11 mouse cellular contexts compared by ENCODE assay signal in genomic region chr9:27026708-27027107, GRCm38 (mm10). TPM values are rescaled to one million over a fixed set of nuclear protein-coding genes. Genes with fewer than 3 reads are reported as not detected.
DNase-seq lines count a peak whose midpoint lies in the region; ATAC-seq lines count a peak whose summit lies in the region.
"Had no signal": no experiment of that assay in that cellular context is flagged by ENCODE, and none has a peak within 500 bp of the region (broad histone marks: within the 10 kb centered on the region; RNA-seq: fewer than 3 reads in every experiment).

No protein-coding gene starts in this region.

- no peaks in the 10 kb centered on the region for H3K9me3 ChIP-seq in forebrain, embryonic 15.5 days
- H3K9me3 ChIP-seq in forebrain, embryonic 12.5 days: no peaks in the 10 kb centered on the region
- no peaks in the 10 kb centered on the region for H3K9me3 ChIP-seq in hindbrain, embryonic 14.5 days (ENCODE audit: control insufficient read depth, low read length)
- H3K9me3 ChIP-seq in neural tube, embryonic 15.5 days (replicated peaks): no peaks in the 10 kb centered on the region

- WGBS in forebrain, embryonic 15.5 days: 97% methylated on average over 1 of the region's 1 CpGs
- WGBS in forebrain, embryonic 12.5 days: 93% methylated on average over 1 of the region's 1 CpGs
- 92% methylated on average over 1 of the region's 1 CpGs for WGBS in hindbrain, embryonic 14.5 days
- 92% methylated on average over 1 of the region's 1 CpGs for WGBS in neural tube, embryonic 15.5 days

- no peak overlapping the region for H3K27ac ChIP-seq in forebrain, embryonic 15.5 days (replicated peaks)
- no peak overlapping the region for H3K27ac ChIP-seq in forebrain, embryonic 12.5 days
- H3K27ac ChIP-seq in hindbrain, embryonic 14.5 days: no peak overlapping the region
- no peak overlapping the region for H3K27ac ChIP-seq in neural tube, embryonic 15.5 days (replicated peaks)

- H3K4me1 ChIP-seq in forebrain, embryonic 15.5 days: peaks cover 50% of the 10 kb centered on the region
- H3K4me1 ChIP-seq in forebrain, embryonic 12.5 days: peaks cover 37% of the 10 kb centered on the region
- peaks cover 37% of the 10 kb centered on the region for H3K4me1 ChIP-seq in hindbrain, embryonic 14.5 days (replicated peaks; ENCODE audit: control insufficient read depth, insufficient read depth, low read length)
- peaks cover 58% of the 10 kb centered on the region for H3K4me1 ChIP-seq in neural tube, embryonic 15.5 days

- no peak for ATAC-seq in forebrain, embryonic 15.5 days (replicated peaks)
- no peak for ATAC-seq in forebrain, embryonic 12.5 days (ENCODE audit: low FRiP score)
- ATAC-seq in hindbrain, embryonic 14.5 days (ENCODE audit: low FRiP score): no peak
- no peak for ATAC-seq in neural tube, embryonic 15.5 days (ENCODE audit: low FRiP score)
- ATAC-seq: CD4-positive, CD25-positive, alpha-beta regulatory T cell, adult 4 months had no signal

- H3K4me2 ChIP-seq in forebrain, embryonic 15.5 days (replicated peaks): peak overlapping the region; percentile 83
- no peak overlapping the region; the same call in 1 of the 2 replicates for H3K4me2 ChIP-seq in forebrain, embryonic 12.5 days
- H3K4me2 ChIP-seq in hindbrain, embryonic 14.5 days (replicated peaks): peak overlapping the region; percentile 80
- peak overlapping the region; percentile 74 for H3K4me2 ChIP-seq in neural tube, embryonic 15.5 days

- no peak overlapping the region for H3K9ac ChIP-seq in forebrain, embryonic 15.5 days (replicated peaks)
- no peak overlapping the region for H3K9ac ChIP-seq in forebrain, embryonic 12.5 days
- 0 out of 2 replicates have a peak overlapping the region, but pooled peaks have one; percentile 87 for H3K9ac ChIP-seq in hindbrain, embryonic 14.5 days
- H3K9ac ChIP-seq in neural tube, embryonic 15.5 days (replicated peaks): no peak overlapping the region

- 0 out of 2 replicates have a peak overlapping the region, but pooled peaks have one; percentile 1 for H3K4me3 ChIP-seq in forebrain, embryonic 15.5 days
- no peak overlapping the region for H3K4me3 ChIP-seq in forebrain, embryonic 12.5 days (replicated peaks)
- H3K4me3 ChIP-seq in hindbrain, embryonic 14.5 days (replicated peaks; ENCODE audit: low read length): no peak overlapping the region; the same call in 1 of the 2 replicates
- H3K4me3 ChIP-seq in neural tube, embryonic 15.5 days (replicated peaks): no peak overlapping the region

- no peaks in the 10 kb centered on the region for H3K27me3 ChIP-seq in forebrain, embryonic 15.5 days
- no peaks in the 10 kb centered on the region for H3K27me3 ChIP-seq in forebrain, embryonic 12.5 days
- H3K27me3 ChIP-seq in hindbrain, embryonic 14.5 days (ENCODE audit: control insufficient read depth, insufficient read depth, low read length): no peaks in the 10 kb centered on the region
- no peaks in the 10 kb centered on the region for H3K27me3 ChIP-seq in neural tube, embryonic 15.5 days (replicated peaks)

- no peaks in the 10 kb centered on the region for H3K36me3 ChIP-seq in forebrain, embryonic 15.5 days
- H3K36me3 ChIP-seq in forebrain, embryonic 12.5 days (replicated peaks): 0 out of 2 replicates have a peak, but pooled peaks cover 3% of the 10 kb centered on the region
- H3K36me3 ChIP-seq in hindbrain, embryonic 14.5 days (replicated peaks; ENCODE audit: control insufficient read depth, insufficient read depth): peaks cover 26% of the 10 kb centered on the region; the same call in 1 of the 2 replicates
- peaks cover 2% of the 10 kb centered on the region; the same call in 1 of the 2 replicates for H3K36me3 ChIP-seq in neural tube, embryonic 15.5 days

- peak; percentile 24 for DNase-seq in lung, postnatal 25 days (ENCODE audit: low spot score)
- DNase-seq in lung, postnatal 14 days: no peak
- DNase-seq in hindbrain, embryonic 14.5 days (ENCODE audit: low spot score): no peak
- DNase-seq in embryo, embryonic 9.5 days (ENCODE audit: extremely low spot score): no peak
- no peak for DNase-seq in urinary bladder, postnatal 25 days (ENCODE audit: low spot score)
- DNase-seq: cerebellum, adult 11-12 months; heart, postnatal 36 days had no signal

RNA-seq across cellular contexts. Expression of gene Vps26b, which starts 3.2 kb away (rescaled TPM):
- 79.1 and 84.1 TPM in 2 replicates for polyA plus RNA-seq in forebrain, embryonic 15.5 days (2015; fragmentation: Nextera tagmentation; extraction: Ambion mirVana)
- 60.6 and 61.2 TPM in 2 replicates for polyA plus RNA-seq in forebrain, embryonic 12.5 days (2016; fragmentation: Nextera tagmentation; extraction: Ambion mirVana)
- 99.2 and 110 TPM in 2 replicates for polyA plus RNA-seq in hindbrain, embryonic 14.5 days (2014; fragmentation: Nextera tagmentation; extraction: Ambion mirVana)
- 80.2 and 80.3 TPM in 2 replicates for polyA plus RNA-seq in neural tube, embryonic 15.5 days (2015; fragmentation: Nextera tagmentation; extraction: Ambion mirVana)

RNA-seq across cellular contexts. Expression of gene Ncapd3, which starts 3.3 kb away (rescaled TPM):
- 23.7 and 24.6 TPM in 2 replicates for polyA plus RNA-seq in forebrain, embryonic 15.5 days (2015; fragmentation: Nextera tagmentation; extraction: Ambion mirVana)
- 41.1 and 46.5 TPM in 2 replicates for polyA plus RNA-seq in forebrain, embryonic 12.5 days (2016; fragmentation: Nextera tagmentation; extraction: Ambion mirVana)
- 17.7 and 20.0 TPM in 2 replicates for polyA plus RNA-seq in hindbrain, embryonic 14.5 days (2014; fragmentation: Nextera tagmentation; extraction: Ambion mirVana)
- polyA plus RNA-seq in neural tube, embryonic 15.5 days (2015; fragmentation: Nextera tagmentation; extraction: Ambion mirVana): 12.6 and 16.7 TPM in 2 replicates

RNA-seq across cellular contexts. Expression of gene Thyn1, which starts 27.2 kb away (rescaled TPM):
- 142 and 149 TPM in 2 replicates for polyA plus RNA-seq in forebrain, embryonic 15.5 days (2015; fragmentation: Nextera tagmentation; extraction: Ambion mirVana)
- 147 and 148 TPM in 2 replicates for polyA plus RNA-seq in forebrain, embryonic 12.5 days (2016; fragmentation: Nextera tagmentation; extraction: Ambion mirVana)
- polyA plus RNA-seq in hindbrain, embryonic 14.5 days (2014; fragmentation: Nextera tagmentation; extraction: Ambion mirVana): 128 and 139 TPM in 2 replicates
- 140 and 148 TPM in 2 replicates for polyA plus RNA-seq in neural tube, embryonic 15.5 days (2015; fragmentation: Nextera tagmentation; extraction: Ambion mirVana)

RNA-seq across cellular contexts. Expression of gene Acad8, which starts 27.3 kb away (rescaled TPM):
- polyA plus RNA-seq in forebrain, embryonic 15.5 days (2015; fragmentation: Nextera tagmentation; extraction: Ambion mirVana): 43.7 and 50.5 TPM in 2 replicates
- 40.2 and 43.5 TPM in 2 replicates for polyA plus RNA-seq in forebrain, embryonic 12.5 days (2016; fragmentation: Nextera tagmentation; extraction: Ambion mirVana)
- polyA plus RNA-seq in hindbrain, embryonic 14.5 days (2014; fragmentation: Nextera tagmentation; extraction: Ambion mirVana): 36.3 and 36.4 TPM in 2 replicates
- polyA plus RNA-seq in neural tube, embryonic 15.5 days (2015; fragmentation: Nextera tagmentation; extraction: Ambion mirVana): 30.7 and 33.5 TPM in 2 replicates
